Mouse (Mus musculus) lung, adult 18-20 months (tissue): ENCODE measurements around the gene Fbxl4.
"Not testable (repeated sequence)": the region's sequence is repeated elsewhere in the genome, so short reads cannot be mapped to it uniquely, and the experiment has no call there.

ENCODE experiments used
- DNase-seq, 2 experiments: peaks; one replicate each; pipeline ENCODE4 v3.0.0; 2022; ENCODE audit warnings: mixed read lengths in 2 of 2

The Fbxl4 gene

DNA sequence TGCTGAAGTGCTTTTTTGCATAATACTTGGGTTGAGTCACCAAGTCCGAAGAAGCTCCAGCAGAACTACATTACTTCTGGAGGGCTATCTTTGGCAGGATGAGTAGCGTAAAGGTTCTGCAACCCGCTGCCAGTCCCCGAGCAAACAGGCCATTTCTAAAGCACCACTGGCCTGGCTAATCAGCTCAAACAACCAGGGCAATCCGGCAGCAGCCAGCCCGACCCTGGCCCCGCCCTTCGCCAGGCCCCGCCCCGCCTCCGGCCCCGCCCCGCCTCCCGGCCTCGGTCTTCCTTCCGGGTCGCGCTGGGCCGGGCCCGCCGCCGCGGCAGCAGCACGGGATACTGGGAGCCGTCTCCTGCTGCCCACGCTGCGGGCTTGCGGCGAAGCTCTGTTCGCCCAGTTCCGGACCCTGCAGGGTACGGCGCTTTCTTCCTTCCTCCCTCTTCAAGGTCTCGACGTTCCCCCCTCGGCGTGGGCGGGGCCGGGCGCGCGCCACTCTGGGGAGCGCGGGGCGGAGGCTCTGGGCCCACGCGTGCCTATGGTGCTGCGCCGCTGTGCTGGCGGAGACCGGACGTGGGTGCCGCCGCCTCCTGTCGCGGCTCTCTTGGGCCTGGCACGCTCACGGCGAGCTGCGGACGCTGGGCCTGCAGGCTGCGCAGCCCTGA lies at the start of gene Fbxl4:
Gene Fbxl4, plus strand, starts transcription at position 278 of the 665 bp plus-strand sequence.
- DNase-seq = peak; percentile 85 to 87

DNA sequence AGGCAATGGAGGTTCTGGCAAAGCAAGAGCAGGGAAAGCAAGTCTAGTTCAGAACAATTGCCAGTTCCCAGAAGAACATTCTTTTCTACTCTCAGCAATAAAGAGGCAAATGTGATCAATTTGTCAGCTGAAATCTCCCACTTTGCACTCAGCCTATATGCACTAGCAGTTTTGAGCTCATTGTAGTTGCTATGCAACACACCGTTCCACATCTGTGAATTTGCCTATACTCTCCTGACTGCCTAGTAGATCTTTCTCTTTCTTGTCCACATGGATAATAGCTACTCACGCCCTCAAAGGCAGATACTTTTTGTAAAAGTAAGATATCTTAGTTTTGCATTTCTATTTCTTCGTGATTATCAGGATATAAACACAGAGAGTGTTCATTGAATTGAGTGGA lies 42.8 kb upstream of the Fbxl4 start:
- DNase-seq = no peak

DNA sequence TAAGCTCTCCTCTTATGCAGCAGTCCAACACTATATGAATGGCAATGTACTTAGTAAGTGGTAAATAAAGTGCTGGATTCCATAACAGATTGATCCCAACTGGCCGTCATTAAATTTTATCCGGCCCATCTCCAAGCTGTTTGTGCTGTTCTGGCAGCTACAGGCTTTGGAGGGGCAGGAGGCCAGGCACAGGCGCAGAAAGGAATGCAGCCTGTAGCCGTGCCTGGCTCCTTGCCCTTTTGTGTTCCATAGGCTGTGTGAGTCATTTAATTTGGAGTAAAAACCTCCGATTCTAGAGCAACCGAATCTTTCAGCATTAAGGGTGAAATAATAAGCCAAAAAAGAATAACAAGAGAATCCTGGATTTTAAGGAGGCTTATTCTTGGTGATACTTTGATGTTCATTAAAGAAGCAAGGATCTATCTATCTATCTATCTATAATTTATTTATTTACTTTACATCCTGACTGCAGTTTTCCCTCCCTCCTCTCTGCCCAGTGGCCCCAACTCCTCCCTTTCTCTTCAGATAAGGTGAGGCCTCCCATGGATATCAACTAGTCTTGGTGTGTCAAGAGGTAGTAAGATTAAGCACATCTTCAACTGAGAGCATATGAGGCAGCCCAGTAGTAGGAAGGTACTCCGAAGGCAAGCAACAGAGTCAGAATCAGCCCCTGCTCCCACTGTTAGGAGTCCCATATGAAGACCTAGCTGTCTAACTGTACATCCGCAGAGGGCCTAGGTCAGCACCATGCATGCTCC lies 14.3 kb upstream of the Fbxl4 start:
- no peak for DNase-seq

DNA sequence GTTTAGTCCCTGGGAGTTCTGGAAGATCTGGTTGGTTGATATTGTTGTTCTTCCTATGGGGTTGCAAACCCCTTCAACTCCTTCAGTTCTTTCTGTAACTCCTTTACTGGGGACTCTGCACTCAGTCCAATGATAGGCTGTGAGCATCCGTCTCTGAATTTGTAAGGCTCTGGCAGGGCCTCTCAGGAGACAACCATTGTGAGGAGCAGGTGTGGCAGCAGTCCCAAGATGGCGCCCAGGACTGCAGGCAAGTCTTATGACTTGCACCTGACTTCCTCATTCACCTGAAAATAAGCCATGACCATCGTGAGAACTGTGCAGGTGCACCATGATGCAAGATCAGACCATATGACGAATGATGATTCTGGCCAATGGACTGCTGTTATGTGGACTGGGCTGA lies 8.3 kb upstream of the Fbxl4 start:
- DNase-seq = not testable (repeated sequence)

DNA sequence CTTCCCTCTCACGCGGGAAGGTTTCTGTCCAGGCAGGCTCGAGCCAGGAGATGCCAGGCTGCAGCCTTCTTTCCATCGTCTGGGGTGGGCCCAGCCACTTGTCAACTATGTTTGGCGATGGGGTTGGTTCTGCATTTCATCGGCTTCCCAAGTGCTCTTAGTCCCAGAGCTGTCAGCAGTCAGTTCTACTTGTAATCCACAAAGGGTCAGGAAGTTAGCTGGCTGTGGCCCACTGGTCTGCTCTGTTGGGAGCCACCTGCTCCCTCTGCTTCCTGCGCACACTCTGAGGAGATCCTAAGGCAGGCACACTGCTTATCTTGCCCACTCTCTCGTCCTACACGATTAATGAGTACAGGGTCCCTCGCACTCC lies 573 bp downstream of the Fbxl4 start:
- no peak for DNase-seq

DNA sequence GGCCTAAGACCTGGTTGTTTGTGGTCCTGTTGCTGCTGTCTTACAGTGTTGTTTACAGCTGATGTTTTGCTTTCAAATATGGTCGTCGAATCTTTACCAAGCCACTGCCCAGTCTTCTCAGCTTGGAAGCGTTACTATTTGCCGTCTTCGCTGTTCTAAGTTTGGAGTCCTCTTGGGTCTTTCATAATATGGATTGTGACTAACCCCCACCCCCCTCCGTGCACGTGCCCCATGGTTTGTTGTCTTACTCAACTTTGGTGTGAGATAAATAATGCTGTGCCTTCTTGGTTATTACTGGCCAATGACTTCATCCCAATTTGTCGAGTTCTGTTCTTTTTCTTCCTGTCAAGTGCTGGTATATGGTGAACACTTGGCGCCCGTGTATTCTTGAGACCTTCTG lies 1.1 kb downstream of the Fbxl4 start:
- no peak for DNase-seq

DNA sequence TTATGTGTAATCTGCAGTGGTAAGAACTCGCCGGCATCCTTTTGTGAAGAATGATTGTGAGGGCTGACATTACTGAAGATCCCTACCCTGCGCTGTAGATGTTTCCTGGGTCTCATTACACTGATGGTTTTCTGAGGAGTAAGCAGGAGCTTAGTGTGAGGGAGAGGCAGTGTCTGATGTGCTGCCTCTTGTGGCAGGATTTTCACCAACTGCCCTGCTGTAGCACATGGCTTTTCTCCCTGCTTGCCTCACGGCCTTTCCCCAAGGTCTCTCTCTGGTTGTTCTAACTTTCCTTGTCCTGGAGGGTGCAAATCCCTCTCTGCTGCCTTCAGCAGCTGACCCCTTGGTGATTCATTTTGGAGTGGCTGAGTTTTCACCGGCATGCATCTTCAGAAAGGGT lies 10.0 kb downstream of the Fbxl4 start:
- DNase-seq = no peak

DNA sequence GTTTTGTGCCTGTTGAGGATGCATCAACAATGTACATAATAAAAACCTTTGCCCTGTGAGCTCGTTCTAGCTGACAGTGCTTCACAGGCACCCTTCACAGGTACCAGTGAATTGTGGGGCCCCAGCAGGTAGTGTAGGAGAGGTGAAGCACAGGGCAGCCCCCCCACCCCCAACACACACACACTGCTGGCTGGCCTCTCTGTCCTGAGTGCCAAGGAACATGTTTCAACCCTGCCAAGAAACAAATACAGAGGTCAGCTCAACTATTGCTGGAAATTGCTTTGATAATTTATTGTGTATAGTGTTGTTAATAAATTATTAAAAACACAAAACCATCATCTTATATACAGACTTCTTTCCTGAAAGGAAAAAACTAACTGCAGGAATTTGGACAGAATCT lies 21.2 kb downstream of the Fbxl4 start:
- DNase-seq = no peak

DNA sequence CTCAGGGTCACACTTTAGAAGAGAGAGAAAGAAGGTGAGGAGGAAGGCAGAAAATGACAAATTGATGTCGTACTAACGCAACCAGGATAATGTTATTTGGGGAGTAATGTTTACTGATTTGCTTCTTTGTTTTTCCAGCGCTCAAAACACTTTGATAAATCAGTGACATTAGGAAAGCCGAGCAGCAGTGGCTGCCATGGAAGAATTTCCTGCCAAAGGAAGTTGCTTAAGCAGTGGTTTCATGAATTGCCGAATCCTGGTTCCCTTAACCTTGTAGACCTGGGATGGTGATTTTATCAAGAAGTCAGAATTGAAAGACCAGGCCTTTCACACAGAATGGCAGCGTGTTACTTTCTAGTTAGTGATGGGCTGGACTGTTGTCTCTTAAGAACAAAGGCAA lies 23.3 kb downstream of the Fbxl4 start:
- no peak for DNase-seq

DNA sequence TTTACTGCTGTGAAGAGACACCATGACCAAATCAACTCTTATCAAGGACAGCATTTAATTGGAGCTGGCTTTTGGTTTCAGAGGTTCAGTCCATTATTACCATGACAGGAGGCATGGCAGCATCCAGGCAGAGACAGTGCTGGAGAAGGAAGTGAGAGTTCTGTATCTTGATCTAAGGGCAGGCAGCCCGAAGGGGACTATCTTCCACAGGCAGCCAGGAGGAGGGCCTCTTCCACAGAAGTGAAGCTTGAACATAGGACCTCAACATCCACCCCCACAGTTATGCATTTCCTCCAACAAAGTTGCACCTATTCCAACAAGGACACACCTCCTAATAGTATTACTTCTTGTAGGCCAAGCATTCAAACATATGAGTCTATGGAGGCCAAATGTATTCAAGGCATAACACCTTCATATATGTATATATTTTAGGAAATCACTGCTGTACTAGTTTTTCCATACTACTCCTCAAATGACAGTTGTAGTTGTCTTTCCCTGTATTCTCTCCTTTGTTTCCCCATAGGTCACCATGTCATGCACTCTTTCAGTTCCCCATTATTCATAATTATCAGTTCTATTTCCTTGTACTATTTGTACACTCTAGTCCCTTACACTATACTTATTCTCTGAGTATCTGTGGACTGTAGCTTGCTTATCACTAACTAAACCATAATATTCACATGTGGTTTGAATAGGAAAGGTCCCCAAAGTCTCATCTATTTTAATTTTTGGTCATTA lies 26.4 kb downstream of the Fbxl4 start:
- no peak for DNase-seq

DNA sequence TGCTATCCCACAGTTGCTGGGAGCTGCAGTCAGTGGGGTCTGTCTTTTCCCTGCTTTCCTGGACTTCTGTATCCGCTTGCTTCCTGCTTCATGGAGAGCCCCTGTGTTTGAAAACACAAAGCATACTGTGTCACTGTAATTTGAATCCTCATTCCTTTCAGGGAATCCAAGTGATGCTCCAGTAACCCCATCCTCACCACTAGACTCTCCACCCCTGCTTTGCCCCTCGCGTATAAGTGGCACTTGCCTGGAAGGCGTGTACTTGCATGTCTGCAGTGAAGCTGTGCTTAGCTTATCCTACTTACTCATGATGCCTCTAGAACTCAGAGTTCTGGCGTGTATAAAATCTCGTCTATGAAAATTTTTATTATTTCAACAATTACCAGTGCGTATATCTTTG lies 32.7 kb downstream of the Fbxl4 start:
- DNase-seq = no peak

DNA sequence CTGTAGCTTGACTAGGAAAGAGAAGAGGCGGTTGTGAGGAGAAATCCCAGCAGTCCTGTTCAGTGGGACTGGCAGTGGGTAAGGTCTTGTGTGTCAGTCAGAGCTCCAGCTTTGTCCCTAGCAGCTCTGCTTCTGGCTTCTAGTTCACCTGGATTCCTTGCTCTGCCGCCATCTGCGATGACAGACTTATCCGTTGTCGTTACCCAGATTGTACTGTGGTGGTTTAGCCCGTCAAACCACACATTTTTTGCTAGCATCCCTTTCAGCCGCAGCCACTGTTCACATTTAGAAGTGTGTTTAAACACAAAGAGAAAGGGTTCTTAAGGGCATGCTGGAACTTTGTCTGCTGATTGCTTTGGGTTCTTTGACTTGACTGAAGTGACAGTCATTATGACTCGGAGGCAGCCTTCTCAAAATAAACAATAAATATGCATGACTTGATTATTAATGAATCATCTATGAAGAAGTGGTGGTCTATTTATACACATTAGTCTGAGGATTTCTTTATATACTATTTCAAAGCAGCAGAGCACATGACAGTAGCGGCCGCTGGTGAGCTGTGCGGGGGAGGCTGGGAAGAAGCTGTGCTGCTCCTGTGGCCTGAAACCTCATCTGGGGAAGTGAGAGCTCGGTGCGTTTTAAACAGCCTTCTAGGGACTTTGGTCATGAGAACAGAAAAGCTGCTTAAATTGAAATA lies 35.6 kb downstream of the Fbxl4 start:
- no peak for DNase-seq

DNA sequence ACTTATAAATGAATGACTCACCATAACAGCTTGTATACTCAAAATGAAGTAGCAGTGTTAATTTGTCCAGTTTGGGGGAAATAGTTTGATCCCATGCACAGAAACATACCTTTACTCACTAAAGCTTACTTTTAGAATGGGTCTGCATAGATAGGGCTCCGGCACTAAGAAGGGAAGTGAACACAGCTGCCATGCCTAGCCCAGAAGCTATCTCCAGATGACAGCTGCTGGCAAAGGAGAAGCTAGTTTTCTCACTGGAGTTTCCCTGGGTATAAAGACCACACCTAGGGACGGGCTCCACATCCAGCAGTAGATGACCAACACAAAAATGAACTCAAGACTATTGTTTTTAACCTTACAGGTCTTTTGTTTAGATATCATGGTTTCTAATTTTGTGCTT lies 38.1 kb downstream of the Fbxl4 start:
- DNase-seq = no peak

DNA sequence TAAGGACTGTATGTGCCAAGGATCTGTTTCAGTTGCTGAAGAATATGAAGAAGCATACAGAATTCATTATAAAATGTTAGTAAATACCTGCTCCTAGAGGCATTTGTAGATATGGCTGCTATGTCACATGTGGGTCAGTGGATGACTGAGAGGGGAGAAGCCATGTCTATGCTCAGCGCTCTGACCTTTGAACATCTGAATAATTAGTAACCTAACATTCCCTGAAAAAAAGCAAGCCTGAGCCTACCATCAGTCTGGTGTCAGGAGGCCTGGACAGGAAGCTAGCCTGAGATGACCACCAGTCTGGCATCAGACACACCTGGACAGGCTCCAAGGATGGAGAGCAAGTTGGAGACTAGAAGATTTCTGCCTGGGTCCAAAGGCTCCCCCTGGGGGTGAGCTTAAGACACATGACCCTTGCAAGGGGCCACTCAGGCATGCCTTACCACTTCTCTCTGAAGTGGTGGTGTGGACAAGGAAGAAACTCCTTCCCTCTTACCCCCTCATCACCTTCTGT lies 39.2 kb downstream of the Fbxl4 start:
- no peak for DNase-seq

DNA sequence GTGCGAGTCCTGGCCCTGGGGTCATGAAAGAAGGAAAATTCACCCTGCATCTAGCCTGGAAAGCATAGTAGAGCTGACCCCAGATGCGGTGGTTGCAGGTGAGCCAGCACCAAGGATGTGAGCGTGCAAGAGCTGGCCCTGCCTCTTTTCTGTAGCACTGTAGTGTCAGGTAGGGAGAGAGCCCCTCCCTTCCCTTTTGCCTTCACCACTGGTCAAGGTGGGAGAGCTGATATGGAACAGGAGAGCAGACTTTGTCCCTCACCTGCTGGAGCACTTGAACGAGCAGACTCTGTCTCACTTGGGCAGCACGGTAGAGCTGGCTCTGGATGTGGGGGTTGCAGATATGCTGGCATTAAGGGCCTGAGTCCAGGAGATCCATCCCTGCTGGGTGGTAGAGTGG lies 39.7 kb downstream of the Fbxl4 start:
- no peak for DNase-seq

DNA sequence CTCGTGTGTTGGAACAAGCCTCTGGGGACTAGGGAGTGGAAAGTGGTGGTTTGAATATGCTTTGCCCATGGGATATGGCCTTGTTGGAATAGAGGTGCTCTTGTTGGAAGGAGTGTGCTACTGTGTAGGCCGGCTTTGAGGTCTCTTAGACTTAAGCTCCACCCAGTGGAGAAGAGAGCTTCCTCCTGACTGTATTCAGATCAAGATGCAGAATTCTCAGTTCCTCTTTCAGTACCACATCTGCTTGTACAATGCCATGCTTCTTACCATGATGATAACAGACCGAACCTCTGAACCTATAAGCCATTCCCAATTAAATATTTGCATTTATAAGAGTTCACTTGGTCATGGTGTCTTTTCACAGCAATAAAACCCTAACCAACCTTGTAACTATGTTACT lies 44.7 kb downstream of the Fbxl4 start:
- DNase-seq = no peak

DNA sequence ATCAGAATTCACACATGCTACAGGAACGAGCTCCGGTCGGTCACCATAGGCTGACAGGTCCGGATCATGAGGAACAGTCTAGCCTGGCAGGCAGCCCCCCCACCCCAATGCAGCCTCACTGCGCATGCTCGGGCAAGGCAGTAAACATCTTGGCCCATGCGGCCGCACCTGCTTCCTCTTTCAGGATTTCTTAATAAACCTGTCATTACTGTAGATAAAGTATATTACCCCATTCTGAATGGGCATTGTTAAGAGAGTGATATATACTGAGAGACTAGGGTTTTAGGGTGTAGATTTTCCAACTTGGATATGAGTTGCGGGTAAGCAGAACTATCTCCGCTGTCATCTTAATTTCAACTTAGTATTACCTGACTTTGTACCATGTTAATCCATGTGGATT lies 45.6 kb downstream of the Fbxl4 start:
- no peak for DNase-seq

DNA sequence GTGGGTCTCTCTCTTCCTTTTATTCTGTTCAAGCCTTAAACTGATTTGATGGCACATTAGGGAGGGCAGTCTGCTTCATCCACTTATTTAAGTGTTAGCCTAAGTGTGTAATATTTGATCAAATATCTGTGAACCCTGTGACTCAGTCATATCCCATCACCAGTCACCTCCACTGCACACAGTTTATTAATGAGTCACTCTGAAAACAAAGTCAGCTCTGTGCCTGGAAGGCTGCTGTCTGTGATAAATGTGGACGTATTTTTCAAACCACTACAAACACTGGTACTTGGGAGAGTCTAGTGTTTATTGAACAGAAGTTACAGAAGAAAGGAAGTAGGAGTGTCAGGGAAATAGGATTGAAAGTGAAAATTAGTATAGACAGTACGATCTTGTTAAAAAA lies 63.3 kb downstream of the Fbxl4 start:
- peak in 1 of 2 experiments; percentile 6 for DNase-seq

DNA sequence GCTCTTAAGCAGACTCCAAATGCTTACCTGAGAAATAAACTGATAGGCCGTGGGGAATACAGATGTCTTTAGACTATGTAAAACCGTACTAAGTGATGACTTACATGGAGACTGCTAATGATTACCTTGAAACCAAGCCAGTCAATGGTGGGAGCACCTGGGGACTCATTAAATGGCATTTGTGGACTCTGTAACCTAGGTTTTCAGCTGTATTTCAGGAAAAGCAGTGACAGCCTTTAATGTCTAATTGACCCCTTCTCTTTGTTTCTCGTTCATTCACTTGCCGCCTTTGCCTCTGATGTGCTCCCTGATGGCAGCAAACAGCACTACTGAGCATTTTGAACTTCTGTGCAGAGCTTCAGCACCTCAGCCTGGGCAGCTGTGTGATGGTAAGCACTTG lies 65.1 kb downstream of the Fbxl4 start:
- DNase-seq = no peak

DNA sequence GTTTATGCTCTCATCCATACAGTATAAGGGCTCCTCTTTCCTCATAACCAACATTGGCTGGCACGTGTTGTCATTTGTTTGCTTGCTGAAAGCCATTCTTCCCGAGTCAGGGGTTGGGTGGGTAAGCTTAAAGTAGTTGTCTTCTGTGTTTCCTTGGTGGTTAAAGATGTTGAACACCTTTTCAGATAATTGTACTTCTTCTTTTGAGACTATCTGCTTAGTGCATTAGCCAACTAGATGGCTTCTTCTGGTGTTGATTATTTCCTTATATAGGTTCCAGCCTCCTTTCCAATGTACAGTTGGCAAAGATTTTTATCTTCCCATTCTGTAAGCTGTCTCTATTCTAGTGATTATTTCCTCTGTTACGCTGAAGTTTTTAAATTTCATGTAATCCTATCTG lies 70.8 kb downstream of the Fbxl4 start:
- no peak for DNase-seq

DNA sequence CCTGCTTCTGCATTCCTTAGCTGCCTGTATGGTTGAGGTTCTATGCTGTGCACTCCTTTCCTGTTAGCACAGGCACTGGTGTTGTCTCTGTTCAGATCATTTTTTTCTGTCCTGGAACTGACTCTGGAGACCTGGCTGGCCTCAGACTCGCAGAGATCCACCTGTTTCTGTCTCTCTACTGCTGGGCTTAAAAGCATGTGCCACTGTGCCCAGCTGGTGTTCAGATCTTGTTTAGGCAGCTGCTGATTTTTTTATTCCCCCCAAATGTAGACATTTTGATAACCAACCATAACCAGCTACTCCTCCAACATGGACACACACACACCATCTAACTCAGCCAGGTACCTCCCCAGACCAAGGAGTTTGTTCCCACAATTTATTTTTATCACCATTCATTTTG lies 112.2 kb downstream of the Fbxl4 start:
- no peak for DNase-seq

DNA sequence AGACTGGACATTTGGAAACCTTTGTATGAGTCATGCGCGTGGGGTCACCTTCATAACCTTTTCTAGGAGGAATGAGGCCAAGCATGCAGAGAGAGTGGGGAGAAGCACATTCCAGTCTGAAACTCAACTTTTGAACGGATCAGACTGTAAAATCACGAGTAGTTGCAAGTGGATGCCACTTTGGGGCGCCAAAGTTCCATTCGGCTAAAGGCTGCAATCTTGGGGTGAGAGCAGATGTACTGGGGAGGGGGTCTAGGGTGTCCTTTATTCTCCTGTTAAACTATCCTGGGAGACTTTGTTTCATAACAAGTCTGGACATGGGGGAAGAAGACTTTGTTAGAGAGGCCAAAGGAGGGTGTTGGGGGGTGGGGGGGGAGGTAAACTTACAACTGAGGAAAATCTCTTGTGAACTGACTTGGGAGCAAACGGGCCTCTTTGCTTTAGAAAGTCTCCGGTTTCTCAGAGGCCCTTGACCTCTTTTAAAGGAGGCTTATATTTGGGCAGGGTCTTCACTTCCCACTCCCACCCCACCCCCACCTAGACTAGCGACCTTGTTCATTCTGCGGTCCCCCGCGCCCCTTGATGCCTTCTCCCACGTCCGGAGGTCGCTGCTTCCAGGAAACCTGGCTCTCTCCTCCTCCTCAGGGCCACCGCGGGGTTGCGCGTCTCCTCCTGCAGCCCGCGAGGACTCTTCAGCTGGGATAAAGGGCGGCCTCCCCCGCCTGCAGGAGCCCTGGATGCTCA lies 119.8 kb downstream of the Fbxl4 start:
- DNase-seq = no peak
